Mouse (Mus musculus): Measurements from ENCODE around the gene Cdx2.

DNA sequence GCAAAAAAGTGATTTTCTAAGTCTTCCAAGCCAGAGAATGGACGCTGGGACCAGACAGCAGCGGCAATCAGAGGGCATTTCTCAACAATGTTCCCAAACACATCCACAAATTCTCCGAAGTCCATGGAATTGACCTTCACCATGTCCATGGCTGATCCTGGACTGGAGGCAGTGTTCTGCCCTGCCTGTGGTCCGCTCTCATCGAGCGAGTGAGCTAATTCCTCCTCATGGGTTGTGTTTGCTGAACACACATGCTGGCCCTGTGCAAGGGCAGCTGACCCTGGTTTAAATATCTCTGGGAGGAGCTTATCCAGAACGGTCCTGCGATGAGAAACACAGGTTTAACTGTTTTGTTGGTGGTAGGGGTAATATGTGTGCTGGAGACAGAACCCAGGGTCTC lies 15.1 kb upstream of the Cdx2 start, which contains the start of gene Urad:
- TF ChIP-seq CTCF (IDR thresholded peaks at IDR 0.05; ENCODE audit: control insufficient read depth, insufficient read depth, insufficient read length) = no peak
- TF ChIP-seq MYOG (IDR thresholded peaks at IDR 0.05; ENCODE audit: control insufficient read depth, extremely low read depth, insufficient read length) = no peak
- TF ChIP-seq CEBPB (IDR thresholded peaks at IDR 0.05; ENCODE audit: low read depth) = no peak
